Mouse (Mus musculus) cerebellum, adult 11-12 months (tissue): ENCODE data around the gene Zmiz1.

Experiments
- DNase-seq: peaks from one replicate; pipeline ENCODE4 v3.0.0; 2022

Zmiz1 gene

DNA sequence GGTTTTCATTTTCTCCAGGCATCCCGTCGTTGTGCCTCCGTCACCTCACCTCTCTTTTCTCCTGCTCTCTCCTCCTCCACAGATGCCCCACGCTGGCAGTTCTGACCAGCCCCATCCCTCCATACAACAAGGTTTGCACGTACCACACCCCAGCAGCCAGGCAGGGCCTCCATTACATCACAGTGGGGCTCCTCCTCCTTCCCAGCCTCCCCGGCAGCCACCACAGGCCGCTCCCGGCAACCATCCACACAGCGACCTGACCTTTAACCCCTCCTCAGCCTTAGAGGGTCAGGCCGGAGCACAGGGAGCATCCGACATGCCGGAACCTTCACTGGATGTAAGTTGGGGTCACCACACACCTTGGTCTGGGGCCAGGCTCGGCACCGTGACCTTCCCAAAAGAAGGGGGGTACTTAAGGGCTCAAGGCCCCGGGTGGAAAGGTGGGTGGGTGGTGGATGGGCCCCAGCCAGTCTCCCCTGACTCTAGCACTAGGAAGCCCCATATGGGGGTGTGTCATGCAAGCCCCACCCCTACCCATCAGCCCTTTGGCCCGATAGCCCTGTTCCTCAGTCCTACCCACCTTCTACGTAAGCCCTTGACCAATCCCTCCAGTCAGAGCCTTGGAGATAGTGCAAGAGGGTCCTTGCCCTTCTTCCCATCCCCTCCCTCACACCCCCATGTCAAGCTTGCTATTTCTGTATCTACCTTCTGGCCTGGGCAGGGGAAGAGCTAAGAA lies 202.4 kb downstream of the Zmiz1 start:
- DNase-seq: peak; percentile 42

DNA sequence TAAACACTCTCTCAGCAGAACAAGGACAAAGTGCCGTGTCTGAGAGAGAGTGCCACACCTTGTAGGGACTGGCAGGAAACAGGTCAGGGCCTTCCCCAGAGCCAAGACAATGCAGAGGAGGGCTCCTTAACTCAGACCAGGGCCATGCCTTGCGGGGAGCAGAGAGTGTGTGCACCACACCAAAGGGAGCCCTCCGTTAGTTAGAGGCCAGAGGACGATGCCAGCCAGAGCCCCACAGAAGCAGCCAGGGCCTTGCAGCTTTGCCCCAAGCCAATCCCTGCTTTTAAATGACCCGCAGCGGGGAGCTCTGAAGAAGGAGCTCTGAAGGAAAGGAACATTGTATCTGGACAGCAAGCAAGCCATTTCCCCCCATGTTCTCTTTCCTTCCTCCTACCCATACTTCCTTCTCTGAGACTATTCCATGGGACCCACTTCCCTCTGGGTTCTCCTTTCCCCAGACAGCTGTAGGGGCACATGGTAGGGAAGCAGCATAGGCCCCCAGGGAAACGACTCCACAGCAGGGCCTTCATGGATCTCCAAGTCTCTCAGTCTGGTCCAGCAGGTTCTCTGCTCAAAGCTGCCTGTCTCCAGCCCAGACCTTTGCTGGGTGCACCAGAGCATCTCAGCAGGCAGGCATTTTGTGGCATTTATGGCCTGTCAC lies 204.8 kb downstream of the Zmiz1 start:
- no peak for DNase-seq

DNA sequence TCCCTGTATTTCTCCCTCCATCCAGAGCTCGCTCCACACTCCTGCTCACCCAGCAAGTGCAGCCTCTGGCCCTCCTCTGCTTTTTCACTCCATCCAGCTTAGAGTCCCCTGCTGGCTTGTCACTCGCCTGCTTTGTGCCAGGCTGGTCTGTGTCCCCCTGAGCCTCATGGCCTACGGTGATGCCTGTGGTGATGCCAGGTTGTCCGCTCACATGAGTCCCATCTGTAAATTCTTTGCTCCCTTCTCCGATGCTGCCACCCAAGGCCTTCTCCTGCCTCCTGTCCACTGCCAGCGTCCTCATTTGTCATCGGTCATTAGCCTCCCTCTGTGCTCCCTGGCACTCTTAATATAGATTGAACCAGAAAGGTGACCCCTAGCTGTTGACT lies 205.3 kb downstream of the Zmiz1 start:
- peak; percentile 52 for DNase-seq

DNA sequence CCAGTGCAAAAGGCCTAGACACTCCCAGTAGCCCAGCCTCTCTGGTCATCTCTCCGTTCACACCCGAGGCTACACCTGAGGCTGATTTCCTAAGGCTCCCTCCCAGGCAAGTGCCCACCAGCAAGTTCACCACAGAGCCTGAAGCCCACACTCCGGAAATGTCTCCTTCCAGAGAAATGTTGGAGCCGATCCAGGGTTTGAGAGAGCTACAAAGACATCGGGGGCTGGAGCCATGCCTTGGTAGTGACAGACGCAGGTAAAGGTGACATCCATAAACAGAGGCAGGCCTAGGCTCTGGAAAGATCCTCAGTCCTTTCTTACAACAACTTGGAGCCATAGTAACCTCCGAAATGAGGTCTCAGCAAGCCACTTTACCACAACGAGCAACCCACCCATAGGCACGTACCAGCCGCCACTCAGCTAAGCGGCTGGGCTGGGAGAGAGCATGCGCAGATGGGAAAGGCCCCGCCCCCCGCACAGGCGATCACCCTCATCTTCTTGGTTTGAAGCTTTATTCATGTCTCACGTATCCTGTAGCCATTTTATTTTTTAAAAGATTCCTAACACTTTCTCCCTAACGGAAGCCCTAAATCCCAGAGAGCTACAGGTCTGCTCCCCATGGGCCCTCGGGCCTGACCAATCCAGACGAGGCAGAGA lies 206.5 kb downstream of the Zmiz1 start:
- no peak for DNase-seq

DNA sequence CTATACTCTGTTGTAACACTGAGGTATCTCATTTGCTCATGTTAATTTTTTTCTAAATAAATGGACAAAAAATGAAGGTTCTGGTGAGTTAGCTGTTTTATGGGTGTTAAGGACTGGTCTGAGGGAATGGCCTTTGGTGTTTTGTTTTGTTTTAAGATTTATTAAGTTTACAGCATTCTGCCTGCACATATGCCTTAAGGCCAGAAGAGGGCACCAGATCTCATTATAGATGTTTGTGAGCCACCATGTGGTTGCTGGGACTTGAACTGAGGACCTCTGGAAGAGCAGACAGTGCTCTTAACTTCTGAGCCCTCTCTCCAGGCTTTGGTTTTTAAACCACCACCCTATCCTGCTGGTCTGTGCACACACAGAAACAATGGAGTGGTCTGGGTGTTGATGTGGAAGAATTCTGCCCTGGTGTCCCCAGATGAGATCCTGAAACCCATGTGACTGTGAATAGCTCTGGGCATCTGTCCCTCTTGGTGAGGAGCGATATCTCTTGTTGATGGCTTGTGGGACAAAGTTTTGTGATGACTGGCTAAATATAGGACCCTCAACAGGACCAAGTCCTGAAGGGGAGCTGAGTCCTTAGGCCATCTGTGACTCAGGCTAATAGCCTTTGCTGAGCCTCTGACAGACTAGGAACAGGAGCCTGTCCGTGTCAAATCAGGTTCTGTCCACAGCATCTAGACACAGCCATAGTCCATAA lies 207.8 kb downstream of the Zmiz1 start:
- DNase-seq: no peak

DNA sequence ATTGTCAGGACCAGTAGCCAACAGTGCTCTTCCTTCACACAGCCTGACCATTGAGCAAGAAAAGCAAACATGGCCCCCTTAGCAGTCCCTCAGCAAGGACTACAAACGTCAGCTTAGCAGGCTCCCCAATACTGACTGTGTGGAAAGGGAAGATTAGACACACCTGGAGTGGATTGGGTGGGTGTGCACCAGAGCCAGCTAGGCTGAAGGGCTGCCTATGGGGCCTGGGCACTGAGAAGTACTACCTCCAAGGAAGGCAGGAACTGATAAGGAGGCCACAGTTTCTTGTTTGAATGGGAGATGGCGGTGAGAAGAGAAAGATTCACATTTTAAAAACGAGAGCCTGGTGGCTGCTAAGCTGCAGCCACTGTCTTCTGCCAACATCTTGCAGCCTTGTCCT lies 208.6 kb downstream of the Zmiz1 start:
- DNase-seq: no peak

DNA sequence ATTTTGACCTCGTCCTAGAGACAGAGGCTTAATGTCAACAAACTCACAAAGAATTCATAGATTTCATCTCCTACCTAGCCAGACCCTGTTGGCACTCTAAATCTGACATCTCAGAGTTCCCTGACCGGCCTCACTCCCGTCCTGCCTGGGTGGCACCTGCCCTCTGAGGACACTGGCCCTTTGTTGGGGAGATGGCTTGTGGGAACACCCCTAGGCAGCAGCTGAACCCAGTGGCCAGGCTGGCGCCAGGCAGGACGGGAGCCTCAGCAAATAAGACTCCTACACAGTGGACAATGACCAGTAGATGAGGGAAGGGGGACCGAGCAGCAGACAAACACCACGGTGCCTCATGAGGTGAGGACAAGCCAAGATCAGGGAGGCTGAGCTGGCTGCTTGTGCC lies 220.6 kb downstream of the Zmiz1 start:
- no peak for DNase-seq

DNA sequence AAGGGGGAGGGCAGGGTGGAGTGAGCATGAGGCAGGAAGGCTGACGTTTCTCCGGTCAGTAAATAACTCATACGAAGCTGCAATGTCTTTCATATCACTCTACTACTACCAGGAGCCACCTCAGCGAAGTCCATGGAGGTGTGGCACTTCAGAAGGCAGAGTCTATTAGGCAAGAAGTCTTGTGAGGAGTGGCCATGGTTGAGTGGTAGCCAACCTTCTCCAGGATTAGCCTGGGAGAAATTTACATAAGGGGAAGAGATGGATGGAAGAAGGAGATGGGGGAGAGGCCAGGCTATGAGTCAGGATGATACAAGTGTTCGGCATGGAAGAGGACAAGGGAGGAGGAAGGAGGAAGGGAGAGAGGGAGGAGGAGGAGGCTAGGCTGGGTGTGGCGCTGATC lies 223.0 kb downstream of the Zmiz1 start:
- no peak for DNase-seq

DNA sequence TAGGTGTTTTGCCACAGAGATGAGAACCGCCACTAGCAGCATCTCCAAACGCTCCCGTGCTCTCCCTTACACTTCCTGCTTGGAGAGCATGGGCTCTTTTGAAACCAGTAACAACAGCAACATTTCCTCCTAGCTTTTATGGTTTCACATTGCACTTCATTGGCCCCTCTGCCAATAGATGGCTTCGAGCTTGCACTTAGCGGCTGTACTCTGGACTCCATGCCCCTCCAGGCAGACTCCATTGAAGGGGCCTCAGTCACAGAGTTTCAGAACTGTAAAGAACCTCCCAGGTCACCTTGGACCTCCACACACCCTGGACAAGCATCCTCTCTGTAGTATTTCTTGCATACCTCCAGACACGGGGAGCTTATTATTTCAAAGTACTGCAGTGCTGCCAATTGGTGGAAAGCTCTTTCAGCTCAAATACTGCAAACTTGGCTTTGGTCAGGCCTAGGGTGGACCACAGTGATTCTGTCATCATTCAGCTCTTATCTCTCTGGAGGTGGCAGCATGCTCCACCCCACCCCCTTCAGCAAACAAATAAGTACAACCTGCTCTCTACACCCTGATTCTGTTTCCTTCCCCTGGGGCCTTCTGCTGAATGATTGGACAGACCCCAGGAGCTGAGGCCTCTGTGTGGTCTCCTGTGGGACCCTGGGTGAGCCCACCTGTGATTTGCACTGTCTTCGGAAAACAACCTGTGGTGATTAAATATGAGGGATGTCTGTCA lies 227.4 kb downstream of the Zmiz1 start:
- no peak for DNase-seq

DNA sequence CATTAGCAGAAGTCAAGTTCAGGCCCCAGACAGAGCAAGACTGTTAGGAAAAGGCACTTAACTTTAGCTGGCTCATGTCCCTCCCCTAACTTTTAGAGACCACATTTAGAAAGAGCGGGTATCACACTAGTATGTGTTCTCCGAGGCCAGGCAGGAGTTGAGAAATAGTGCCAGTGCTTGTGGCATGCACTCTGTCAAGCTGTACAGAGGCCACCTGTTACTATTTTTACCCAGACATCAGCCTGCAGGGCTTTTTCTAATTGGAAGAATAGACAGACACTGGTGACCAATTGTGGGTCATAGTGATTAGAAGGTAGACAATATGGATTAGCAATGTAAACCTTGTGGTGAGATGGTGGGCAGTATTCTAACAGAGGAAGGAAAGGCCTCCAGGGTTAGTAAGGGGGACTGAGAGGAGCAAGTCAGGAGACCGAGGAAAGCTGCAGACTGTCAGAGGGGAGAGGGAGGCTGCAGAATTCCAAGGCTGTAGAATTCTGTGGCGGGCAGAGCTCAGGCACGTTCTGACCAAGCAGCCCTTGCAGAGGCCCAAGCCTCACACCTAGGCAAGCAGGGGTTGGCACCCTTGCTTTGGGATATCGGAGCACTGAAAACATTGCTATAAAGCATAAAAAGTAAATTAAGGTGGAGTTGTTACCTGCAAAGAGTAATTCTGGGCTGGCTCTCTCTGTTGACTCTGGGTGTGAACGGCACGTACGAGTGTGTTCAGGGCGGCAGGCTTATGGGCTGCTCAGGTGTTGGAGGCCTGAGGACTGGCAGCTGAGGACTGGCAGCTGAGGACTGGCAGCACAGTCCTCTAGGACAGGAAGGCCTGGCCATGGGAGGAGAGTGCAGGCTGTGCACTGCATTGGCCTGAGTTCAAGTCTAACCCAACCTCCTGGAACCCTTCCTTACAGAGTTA lies 228.3 kb downstream of the Zmiz1 start:
- DNase-seq: no peak

DNA sequence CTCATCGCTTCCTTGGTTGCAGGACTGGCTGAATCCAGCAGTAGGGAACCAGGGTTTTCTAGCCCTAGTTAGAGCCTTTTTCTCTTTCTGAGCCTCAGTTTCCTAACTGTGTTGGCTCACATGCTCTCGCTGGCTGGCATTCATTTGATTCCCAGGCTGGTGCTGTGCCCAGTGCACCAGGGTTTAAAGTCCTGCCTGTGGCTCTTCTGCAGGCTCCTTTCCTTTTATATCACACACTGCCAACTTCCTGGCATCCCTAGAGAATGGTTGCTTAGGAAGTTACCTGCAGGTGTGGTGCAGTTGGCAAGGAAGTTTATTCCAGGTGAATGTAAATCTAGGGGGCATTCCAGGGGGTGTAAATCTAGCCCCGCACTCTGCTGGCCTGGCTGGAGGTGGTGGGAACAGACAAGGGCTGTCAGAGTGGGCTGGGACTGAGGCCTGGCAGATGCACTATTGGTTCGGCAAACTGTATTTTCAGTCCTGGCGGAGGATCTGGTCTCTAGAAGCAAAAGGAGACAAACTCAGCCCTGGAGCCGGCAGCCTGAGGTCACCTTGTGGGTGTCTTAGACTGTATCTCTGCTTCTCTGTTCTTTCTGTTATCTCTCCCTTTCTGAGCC lies 234.4 kb downstream of the Zmiz1 start:
- DNase-seq: peak; percentile 61

DNA sequence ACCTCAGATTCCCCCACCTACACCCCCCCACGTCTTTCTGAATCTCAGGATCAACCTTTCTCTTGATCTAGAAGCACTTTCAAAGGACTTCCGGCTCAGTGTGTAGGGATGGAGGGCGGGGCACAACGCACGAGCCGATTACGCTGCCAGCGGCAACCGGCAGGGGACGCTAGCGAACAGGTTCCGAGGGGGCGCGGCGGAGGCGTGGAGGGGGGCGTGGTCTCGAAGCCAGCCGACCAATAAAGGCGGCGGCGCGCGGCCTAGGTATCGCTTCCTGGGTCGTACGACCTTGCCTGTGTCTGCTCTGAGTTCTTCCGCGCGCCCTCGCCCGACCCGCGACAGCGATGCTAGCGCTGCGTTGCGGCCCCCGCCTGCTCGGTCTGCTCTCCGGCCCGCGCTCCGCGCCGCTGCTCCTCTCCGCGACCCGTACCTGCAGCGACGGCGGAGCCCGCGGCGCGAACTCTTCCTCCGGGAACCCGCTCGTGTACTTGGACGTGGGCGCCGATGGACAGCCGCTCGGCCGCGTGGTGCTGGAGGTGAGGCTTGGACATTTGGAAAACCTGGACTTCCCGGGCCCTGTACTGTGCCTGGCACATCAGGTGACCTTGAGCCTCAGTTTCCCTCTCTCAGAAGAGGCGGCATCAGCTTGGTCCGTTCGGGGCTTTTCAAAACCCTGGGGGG lies 235.0 kb downstream of the Zmiz1 start, which contains the start of gene Ppif:
Ppif (plus strand) TSS at position 267 of the 681 bp plus-strand sequence.
- peak; percentile 93 for DNase-seq

DNA sequence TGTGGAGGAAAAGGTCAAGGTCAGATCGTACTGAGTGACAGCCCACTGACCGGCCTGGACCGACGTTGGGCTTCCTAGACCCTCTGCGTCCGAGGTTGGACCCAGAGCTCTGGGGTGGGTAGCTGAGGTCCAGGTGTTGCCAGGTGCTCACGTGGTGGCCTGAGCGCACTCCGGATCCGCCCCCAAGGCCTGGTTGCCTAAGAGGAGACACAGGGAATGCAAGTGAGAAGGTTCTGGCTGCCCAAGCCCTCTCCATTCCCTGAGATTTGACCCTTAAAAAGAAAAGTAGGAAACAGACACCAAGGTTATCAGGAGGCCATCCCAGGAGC lies 235.5 kb downstream of the Zmiz1 start:
- no peak for DNase-seq

DNA sequence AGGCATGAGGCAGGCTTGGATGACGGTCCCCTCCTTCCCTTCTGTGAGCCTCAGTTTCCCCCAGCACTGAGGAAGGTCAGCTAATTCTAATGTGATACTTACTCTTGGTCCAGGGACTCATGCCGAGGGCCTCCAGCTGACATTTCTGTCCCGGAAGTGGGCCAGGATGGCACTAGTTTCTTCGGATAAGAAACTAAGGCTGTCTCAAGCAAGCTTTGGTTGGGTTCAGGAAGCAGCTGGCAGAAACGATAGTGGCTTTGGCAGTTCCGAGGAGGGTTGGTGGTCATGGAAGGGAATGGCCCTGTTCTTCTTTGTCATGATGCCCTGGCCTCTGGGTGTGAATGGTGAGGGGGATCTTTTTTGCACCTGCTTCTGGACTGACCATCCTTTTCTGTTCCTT lies 236.1 kb downstream of the Zmiz1 start:
- peak; percentile 19 for DNase-seq

DNA sequence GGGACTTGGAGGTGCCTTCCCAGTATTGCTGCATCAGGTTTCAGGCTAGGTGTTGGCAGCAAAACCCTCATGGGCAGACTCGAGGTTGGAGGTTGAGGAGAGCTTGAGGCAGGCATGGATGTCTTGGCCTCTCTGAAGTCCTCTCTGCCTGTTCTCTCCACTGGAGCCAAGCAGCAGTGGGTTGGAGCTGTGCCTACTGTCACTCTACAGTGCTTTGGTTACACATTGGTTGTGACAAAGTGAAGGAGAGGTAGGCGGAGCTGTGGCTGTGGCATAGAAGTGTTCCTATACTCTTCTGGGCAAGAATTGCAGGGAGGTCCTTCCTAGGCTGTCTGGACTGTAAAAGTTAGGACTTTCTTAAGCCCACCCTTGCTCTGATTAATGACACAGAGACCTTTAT lies 237.4 kb downstream of the Zmiz1 start:
- peak; percentile 19 for DNase-seq

DNA sequence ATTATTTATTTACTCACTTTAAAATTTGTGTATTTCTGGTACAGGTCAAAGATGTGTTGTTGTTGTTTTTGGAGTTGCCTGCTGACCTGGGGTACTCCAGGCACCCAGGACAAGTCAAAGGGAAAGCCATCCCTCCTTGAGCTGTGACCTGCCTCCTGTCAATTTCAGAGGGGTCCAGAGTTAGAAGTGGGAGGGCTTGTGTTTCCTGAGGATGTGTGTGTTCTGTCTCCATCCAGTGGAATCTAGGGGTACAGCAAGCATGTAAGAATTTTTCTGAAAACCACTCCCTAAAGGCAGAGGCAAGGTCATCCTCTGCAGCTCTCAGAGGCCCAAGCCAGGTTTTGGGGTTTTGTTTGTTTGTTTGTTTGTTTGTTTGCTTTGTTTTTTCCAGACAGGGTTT lies 243.0 kb downstream of the Zmiz1 start:
- DNase-seq: no peak

DNA sequence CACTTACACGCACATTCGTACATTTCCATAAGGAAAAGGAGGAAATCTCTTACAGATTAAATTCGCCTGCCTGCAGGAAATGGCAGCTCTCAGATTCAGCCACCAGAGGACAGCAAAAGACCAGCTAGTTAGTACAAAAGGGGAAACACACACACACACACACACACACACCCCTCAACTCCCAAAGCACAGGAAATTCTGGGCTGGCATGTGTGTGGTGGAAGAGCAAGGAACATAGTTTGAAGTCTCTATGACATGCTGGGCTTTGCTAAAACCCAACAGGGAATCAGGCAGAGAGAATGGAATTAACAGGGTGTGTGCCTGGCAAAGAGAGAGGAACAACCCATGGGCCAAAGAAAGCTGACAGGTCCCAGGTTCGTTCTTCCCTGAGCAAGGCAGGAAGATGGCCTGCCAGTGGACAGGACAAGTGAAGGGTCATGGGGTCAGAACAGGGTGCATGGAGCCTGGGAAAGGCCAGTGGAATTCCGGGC lies 248.8 kb downstream of the Zmiz1 start:
- no peak for DNase-seq

DNA sequence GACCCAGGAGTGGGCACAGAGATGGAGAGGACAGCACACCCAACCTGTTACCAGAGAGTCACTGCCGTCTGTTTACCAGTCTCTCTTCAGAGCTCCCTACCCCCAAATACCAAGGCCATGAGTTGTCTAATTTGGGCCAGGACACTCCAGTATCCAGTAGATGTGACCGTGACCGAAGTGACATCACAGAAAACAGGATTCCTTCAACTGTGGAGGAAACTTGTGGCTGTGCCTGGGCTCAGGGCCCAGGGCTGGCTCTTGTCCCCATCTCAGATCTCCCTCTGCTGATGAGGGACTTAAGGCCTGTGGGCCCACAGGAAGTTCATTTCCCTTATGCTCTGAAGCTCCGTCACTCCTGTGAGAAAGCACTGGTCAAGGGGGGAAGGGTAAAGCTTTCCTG lies 249.5 kb downstream of the Zmiz1 start:
- DNase-seq: no peak

DNA sequence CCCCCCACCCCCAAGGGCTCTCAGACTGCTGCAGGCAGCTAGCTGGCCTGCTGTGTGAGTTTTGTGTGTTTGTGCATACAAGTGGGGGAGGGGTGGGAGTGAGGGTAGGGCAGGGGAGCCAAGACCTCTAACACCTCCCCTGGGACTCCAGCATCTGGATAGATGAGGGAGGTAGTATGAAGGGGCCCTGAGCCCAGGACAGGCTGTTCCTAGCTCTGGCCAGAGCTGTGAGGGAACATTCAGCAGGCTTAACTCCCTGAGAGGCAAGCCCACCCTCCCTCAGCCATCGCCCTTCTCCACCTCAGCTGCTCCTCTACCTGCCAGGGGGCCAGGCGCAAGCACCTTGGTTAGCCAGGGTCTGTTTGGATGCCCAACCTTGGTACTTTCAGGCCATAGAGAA lies 249.9 kb downstream of the Zmiz1 start:
- DNase-seq: no peak

DNA sequence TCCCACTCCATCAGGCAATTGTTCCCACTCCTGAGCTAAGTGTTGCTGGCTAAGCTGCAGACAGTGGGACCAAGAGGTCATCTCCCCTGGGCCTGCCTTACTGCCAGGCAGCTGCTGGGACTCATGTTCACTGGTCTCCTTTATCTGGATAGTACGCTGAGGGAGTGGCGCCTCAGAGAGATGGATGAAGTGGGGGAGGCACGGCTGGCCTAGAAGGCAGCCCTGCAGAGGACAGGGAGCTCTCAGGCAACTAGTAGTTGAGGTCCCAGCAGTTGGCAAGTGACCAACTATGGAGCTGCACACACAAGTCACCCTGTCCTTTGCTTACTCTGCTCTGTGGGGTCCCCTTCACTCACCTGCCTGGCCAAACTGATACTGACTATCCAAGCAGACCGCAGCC lies 251.1 kb downstream of the Zmiz1 start:
- no peak for DNase-seq

DNA sequence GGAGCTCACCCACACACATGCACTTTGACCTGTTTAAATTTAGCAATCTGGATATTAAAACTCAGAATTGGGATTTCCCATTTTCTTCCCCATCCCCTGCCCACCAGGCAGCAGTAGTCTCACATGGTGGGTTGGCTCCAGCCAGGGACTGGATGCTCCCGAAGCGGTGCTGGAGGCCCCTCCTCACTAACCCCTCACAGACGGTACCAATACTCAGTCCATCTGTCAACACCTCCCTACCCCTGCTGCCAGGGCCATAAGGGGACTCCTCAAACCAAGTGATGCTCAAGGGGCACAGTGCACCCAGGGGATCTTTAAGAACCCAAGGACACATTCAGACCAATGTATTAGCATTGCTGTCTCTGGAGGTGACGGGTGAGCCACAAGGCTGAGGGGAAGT lies 251.7 kb downstream of the Zmiz1 start:
- DNase-seq: no peak
